Mouse (Mus musculus) 3134 (cell line): ENCODE measurements around the gene Hoxd10.

Experiments used
- DNase-seq: peaks from one replicate; pipeline ENCODE4 v3.0.0-alpha.2; 2011; ENCODE audit warnings: low spot score; ENCODE audit not compliant: insufficient read length; ENCODE audit errors: extremely low read depth

Hoxd10 gene

GRCm38 (mm10) chr2:74663291-74663925 is 28.3 kb upstream of the Hoxd10 start:
- peak; percentile 40 for DNase-seq

- DNase-seq: no peak
Observed at GRCm38 (mm10) chr2:74666411-74666810, 25.3 kb upstream of the Hoxd10 start.

DNA sequence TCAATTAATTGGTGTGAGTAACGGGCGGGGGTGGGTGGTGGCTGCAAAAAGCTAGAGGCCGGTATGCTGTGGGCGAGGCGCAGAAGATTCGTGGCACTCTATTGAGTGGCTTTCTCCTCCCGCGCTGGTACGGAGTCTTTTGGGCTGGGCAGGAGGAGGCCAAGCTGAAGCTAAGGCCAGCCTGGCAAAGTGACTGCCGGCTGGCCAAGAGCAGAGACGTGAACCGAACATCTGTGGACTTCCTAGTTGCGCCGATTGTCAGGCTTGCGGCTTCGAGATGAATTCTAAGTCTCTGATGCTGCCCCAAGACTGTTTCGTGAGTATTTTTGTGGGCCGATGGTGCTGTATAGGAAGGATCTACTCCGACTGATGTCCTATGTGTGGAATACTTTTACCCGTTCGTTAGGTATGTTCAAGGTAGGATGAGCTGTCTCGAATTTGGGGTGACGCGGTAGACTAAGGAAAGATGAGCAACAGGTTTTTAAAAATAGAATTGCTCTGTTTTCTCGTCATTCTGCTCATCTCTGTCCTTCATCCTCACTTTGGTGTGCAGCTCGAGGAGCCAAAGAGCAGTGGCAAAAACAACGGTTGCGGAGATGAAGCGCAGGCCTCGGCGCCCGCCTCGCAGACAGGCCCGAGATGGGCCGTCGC is 24.4 kb upstream of the Hoxd10 start:
- DNase-seq: no peak

DNA sequence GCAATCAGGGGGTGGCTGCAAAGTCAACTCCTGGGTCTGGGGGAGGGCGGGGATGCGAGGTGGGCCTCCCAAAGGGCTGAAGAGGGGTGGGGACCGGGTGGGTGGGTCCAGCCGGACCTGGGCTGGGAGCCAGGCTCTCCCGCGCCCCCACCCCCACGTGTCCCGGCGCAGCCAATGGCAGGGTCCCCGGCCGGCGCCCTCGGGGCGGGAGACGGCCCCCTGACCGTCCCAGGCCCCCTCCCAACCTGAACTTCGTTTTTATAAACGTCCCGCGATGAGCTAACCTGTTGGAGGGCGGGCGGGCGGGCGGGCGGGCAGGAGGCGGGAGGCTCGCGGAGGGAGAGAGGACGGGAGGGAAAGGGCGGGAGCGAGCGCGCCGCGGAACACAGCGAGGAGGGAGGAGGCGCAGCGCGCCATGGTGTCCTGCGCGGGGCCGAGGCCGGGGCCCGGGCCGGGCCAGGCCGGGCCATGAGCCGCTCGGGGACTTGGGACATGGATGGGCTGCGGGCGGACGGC is 23.8 kb upstream of the Hoxd10 start, which contains the start of gene Hoxd13:
Gene Hoxd13 (plus strand): TSS at position 469 of the 516 bp plus-strand sequence.
- no peak for DNase-seq

GRCm38 (mm10) chr2:74668370-74669229 is 23.1 kb upstream of the Hoxd10 start:
- no peak for DNase-seq

GRCm38 (mm10) chr2:74669230-74669578 is 22.5 kb upstream of the Hoxd10 start:
- DNase-seq: no peak

DNA sequence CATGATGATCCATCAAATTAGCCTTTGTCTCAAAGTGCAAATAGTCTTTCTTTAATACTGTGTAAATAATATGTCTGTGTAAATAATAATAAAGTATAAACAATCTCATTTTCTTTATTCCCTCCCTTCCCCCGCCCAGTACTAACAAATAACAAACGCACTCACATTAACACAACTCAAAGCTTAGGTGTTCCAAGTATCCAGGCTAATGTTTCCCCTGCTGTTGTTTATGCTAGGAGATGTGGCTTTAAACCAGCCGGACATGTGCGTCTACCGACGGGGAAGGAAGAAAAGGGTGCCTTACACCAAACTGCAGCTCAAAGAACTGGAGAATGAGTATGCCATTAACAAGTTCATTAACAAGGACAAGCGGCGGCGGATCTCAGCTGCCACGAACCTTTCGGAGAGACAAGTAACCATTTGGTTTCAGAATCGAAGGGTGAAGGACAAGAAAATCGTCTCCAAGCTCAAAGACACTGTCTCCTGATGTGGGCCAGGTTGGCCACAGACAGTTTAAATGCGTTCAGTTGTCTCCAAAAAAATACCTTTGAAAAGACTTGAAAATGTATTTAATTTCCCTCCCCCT is 22.0 kb upstream of the Hoxd10 start:
- DNase-seq: no peak

GRCm38 (mm10) chr2:74670632-74671188 is 21.0 kb upstream of the Hoxd10 start:
- DNase-seq: no peak

- no peak for DNase-seq
Observed at GRCm38 (mm10) chr2:74671847-74672246, 19.9 kb upstream of the Hoxd10 start.

- DNase-seq: peak; percentile 74
Observed at GRCm38 (mm10) chr2:74672481-74673362, 19.0 kb upstream of the Hoxd10 start.

DNA sequence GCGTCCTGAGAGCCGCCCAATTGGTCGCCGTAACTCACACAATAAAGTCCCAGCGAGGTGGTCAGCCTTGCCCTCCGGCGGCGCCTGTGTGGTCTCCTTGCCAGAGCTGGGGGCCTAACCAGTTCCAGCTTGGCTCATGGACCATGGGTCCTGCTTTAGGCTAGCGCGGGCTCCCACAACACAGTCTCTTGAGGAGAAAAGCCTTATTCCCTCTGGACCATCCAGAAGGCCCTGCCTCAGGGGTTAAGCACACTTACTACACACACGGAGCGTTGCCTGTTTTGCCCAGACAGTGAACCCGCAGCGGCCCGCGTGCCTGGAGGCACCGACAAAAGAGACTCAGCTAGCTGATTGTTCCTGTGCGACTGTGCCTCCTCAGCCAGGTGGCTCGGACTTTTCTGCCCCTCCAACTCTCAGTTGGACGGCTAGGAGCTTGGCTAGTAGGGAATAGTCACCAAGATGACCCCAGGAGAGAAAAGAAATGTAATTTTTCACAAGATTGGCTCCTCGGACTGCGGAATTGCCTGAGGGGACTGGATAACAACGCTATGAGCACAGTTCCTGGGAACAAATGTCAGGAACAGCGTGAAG is 17.8 kb upstream of the Hoxd10 start:
- DNase-seq: no peak

DNA sequence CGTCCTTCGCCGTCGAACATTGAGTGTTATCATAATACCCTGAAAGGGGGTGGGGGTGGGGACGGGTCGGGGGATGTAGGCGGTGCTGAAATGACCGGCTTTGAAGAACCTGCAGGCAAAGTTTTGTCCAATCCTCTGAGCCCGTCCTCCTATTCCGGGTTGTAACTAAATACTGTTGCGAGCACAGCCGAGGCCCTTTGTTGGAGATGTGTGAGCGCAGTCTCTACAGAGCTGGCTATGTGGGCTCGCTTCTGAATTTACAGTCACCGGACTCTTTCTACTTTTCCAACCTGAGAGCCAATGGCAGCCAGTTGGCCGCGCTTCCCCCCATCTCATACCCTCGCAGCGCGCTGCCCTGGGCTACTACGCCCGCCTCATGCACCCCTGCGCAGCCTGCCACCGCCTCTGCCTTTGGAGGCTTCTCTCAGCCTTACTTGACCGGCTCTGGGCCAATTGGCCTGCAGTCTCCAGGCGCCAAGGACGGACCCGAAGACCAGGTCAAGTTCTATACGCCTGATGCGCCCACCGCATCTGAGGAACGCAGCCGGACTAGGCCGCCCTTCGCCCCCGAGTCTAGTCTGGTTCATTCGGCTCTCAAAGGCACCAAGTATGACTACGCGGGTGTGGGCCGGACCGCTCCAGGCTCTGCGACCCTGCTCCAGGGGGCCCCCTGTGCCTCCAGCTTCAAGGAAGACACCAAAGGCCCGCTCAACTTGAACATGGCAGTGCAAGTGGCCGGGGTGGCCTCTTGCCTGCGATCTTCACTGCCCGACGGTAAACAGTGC is 16.7 kb upstream of the Hoxd10 start, which contains the start of gene Hoxd12:
Gene Hoxd12 (plus strand): TSS at position 133 of the 785 bp plus-strand sequence.
- DNase-seq: no peak

DNA sequence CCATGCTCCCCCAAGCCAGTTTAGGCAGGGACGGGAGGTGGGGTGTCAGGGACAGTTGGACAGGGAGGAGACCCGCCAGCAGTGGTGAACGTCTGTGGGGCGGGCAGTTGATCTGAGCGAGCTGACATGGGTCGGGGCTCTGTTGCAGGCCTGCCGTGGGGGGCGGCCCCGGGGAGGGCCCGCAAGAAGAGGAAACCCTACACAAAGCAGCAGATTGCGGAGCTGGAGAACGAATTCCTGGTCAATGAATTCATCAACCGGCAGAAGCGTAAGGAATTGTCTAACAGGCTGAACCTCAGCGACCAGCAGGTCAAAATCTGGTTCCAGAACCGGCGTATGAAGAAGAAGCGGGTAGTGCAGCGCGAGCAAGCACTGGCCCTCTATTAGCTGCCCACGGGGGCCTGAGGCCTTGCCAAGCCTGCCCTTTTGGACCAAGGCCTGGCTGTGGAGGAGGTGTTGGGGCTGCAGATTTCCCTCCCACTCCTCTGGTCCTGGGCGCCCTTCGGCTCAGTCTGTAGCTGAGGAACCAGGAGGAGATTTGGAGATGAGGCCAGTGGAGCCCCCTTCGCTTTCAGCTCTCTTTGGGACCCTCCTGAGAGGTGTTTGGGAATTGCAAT is 15.9 kb upstream of the Hoxd10 start:
- no peak for DNase-seq

DNA sequence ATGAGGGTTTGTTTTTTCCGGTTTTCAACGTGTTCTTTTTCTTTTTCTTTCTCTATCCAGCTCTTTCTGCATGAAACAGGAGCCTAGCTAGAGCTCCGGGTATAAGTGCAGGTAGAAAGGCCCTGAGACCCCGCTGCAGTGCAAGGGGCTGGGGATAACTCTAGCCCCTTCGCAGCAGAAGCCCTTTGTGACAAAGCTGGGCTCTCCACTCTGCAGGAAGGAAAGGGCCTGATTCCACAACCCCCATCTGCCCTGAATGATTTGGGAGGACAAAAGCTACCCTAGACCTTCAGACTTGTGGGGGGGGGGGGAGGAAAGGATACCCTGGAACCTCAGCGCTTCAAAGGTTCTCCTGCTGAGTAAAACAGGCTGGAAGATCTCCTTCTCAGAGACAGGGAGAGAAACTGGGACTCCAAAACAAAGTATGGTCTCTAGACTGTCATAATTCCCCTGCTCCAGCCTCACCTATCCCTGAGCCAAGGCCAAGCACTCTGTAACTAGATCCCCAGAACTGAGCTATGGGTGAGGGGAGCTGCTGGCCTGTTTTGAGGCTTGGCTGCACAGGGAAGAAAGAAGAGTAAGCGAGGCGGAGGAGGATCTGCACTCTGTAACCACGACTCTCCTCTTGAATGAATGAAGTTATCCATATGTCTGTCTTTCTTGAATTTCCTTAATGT is 15.2 kb upstream of the Hoxd10 start:
- no peak for DNase-seq

- DNase-seq: no peak
Observed at GRCm38 (mm10) chr2:74677106-74677505, 14.6 kb upstream of the Hoxd10 start.

- DNase-seq: no peak
Observed at GRCm38 (mm10) chr2:74678891-74679595, 12.7 kb upstream of the Hoxd10 start, which contains the start of gene Hoxd11. Hoxd11 (plus strand) TSS chr2:74679557.

GRCm38 (mm10) chr2:74679596-74679971 is 12.1 kb upstream of the Hoxd10 start:
- no peak for DNase-seq
